Mouse (Mus musculus): ENCODE results near the gene Gmip. TPM values are rescaled to one million over a fixed set of nuclear protein-coding genes. Genes with fewer than 3 reads are reported as not detected.

Gene Gmip
- polyA plus RNA-seq, 1 experiment from 2014 or later: 11.9 TPM

GRCm38 (mm10) chr8:69807236-69807635 is 1.2 kb upstream of the Gmip start:
- peaks cover 60% of the 10 kb centered on the region for H3K36me3 ChIP-seq (ENCODE audit: control insufficient read depth, insufficient read depth, low read length)
- H3K9me3 ChIP-seq (ENCODE audit: control insufficient read depth, low read depth, low read length): no peaks in the 10 kb centered on the region
- H3K27ac ChIP-seq (ENCODE audit: low read length): no peak overlapping the region
- no peaks in the 10 kb centered on the region for H3K27me3 ChIP-seq (ENCODE audit: control insufficient read depth, insufficient read depth, low read length)
- H3K9ac ChIP-seq (replicated peaks; ENCODE audit: low read depth, low read length): no peak overlapping the region
- no peaks in the 10 kb centered on the region for H3K4me1 ChIP-seq (ENCODE audit: control insufficient read depth, insufficient read depth, low read length)
- WGBS: 92% methylated on average over 5 of the region's 5 CpGs
- H3K4me3 ChIP-seq (ENCODE audit: low read depth, low read length): no peak overlapping the region
- H3K4me2 ChIP-seq (replicated peaks; ENCODE audit: low read depth, low read length): no peak overlapping the region
- no peak for ATAC-seq (ENCODE audit: insufficient number of reproducible peaks, insufficient read depth, low FRiP score, low read depth)

- Histone ChIP-seq H3K4me3 (ENCODE audit: low read depth, low read length) (peak overlapping the region; percentile 54), H3K9me3 (ENCODE audit: control insufficient read depth, low read depth, low read length) (no peaks in the 10 kb centered on the region), H3K9ac (replicated peaks; ENCODE audit: low read depth, low read length) (peak overlapping the region; percentile 51), H3K4me1 (ENCODE audit: control insufficient read depth, insufficient read depth, low read length) (no peaks in the 10 kb centered on the region), H3K27ac (ENCODE audit: low read length) (0 out of 2 replicates have a peak overlapping the region, but pooled peaks have one; percentile 30), H3K36me3 (ENCODE audit: control insufficient read depth, insufficient read depth, low read length) (peaks cover 45% of the 10 kb centered on the region), H3K4me2 (replicated peaks; ENCODE audit: low read depth, low read length) (peak overlapping the region; percentile 91), H3K27me3 (ENCODE audit: control insufficient read depth, insufficient read depth, low read length) (no peaks in the 10 kb centered on the region)
- 1% methylated on average over 23 of the region's 23 CpGs for WGBS
- peak; percentile 30; the same call in 1 of the 2 replicates for ATAC-seq (ENCODE audit: insufficient number of reproducible peaks, insufficient read depth, low FRiP score, low read depth)
Observed at GRCm38 (mm10) chr8:69808864-69809403, 455 bp downstream of the Gmip start.

DNA sequence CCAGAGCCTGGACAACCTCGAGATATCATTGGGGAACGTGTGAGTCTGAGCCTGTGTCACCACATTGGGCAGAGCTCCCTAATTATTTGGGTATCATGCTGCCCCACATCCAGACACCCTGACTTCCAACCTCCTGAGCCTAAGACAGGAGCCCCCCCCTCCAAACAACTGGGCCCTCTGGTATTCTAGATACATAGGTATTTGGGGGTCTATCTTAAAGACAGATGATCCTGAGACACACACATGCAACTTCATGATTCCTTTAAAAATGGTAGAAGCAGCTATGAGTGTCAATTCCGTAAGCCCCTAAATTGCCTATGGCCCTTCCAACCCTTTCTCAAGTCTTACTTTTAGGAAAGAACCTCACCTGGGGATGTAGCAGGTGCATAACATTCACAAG is 1.3 kb downstream of the Gmip start:
- no peak for ATAC-seq (ENCODE audit: insufficient number of reproducible peaks, insufficient read depth, low FRiP score, low read depth)
- Histone ChIP-seq H3K9ac (replicated peaks; ENCODE audit: low read depth, low read length) (no peak overlapping the region), H3K4me1 (ENCODE audit: control insufficient read depth, insufficient read depth, low read length) (no peaks in the 10 kb centered on the region), H3K4me3 (ENCODE audit: low read depth, low read length) (no peak overlapping the region), H3K4me2 (replicated peaks; ENCODE audit: low read depth, low read length) (0 out of 2 replicates have a peak overlapping the region, but pooled peaks have one; percentile 91), H3K9me3 (ENCODE audit: control insufficient read depth, low read depth, low read length) (no peaks in the 10 kb centered on the region), H3K27ac (ENCODE audit: low read length) (no peak overlapping the region), H3K36me3 (ENCODE audit: control insufficient read depth, insufficient read depth, low read length) (peaks cover 44% of the 10 kb centered on the region), H3K27me3 (ENCODE audit: control insufficient read depth, insufficient read depth, low read length) (no peaks in the 10 kb centered on the region)
- 63% methylated on average over 3 of the region's 3 CpGs for WGBS

GRCm38 (mm10) chr8:69814881-69815280 is 6.4 kb downstream of the Gmip start:
- 86% methylated on average over 2 of the region's 2 CpGs for WGBS
- no peak overlapping the region for H3K4me3 ChIP-seq (ENCODE audit: low read depth, low read length)
- no peaks in the 10 kb centered on the region for H3K4me1 ChIP-seq (ENCODE audit: control insufficient read depth, insufficient read depth, low read length)
- H3K36me3 ChIP-seq (ENCODE audit: control insufficient read depth, insufficient read depth, low read length): peaks cover 29% of the 10 kb centered on the region
- H3K9ac ChIP-seq (replicated peaks; ENCODE audit: low read depth, low read length): no peak overlapping the region
- no peaks in the 10 kb centered on the region for H3K9me3 ChIP-seq (ENCODE audit: control insufficient read depth, low read depth, low read length)
- ATAC-seq (ENCODE audit: insufficient number of reproducible peaks, insufficient read depth, low FRiP score, low read depth): no peak
- H3K27ac ChIP-seq (ENCODE audit: low read length): no peak overlapping the region
- H3K4me2 ChIP-seq (replicated peaks; ENCODE audit: low read depth, low read length): no peak overlapping the region
- no peaks in the 10 kb centered on the region for H3K27me3 ChIP-seq (ENCODE audit: control insufficient read depth, insufficient read depth, low read length)

GRCm38 (mm10) chr8:69815396-69815795 is 6.9 kb downstream of the Gmip start:
- Histone ChIP-seq H3K4me2 (replicated peaks; ENCODE audit: low read depth, low read length) (no peak overlapping the region), H3K36me3 (ENCODE audit: control insufficient read depth, insufficient read depth, low read length) (peaks cover 29% of the 10 kb centered on the region), H3K27me3 (ENCODE audit: control insufficient read depth, insufficient read depth, low read length) (no peaks in the 10 kb centered on the region), H3K27ac (ENCODE audit: low read length) (no peak overlapping the region), H3K9me3 (ENCODE audit: control insufficient read depth, low read depth, low read length) (no peaks in the 10 kb centered on the region), H3K4me3 (ENCODE audit: low read depth, low read length) (no peak overlapping the region), H3K4me1 (ENCODE audit: control insufficient read depth, insufficient read depth, low read length) (no peaks in the 10 kb centered on the region), H3K9ac (replicated peaks; ENCODE audit: low read depth, low read length) (no peak overlapping the region)
- 88% methylated on average over 4 of the region's 4 CpGs for WGBS
- no peak for ATAC-seq (ENCODE audit: insufficient number of reproducible peaks, insufficient read depth, low FRiP score, low read depth)

- peaks cover 18% of the 10 kb centered on the region for H3K36me3 ChIP-seq (ENCODE audit: control insufficient read depth, insufficient read depth, low read length)
- no peak overlapping the region for H3K4me2 ChIP-seq (replicated peaks; ENCODE audit: low read depth, low read length)
- 0 out of 2 replicates have a peak, but pooled peaks cover 4% of the 10 kb centered on the region for H3K4me1 ChIP-seq (ENCODE audit: control insufficient read depth, insufficient read depth, low read length)
- H3K9me3 ChIP-seq (ENCODE audit: control insufficient read depth, low read depth, low read length): no peaks in the 10 kb centered on the region
- no peak overlapping the region for H3K27ac ChIP-seq (ENCODE audit: low read length)
- no peak for ATAC-seq (ENCODE audit: insufficient number of reproducible peaks, insufficient read depth, low FRiP score, low read depth)
- no peak overlapping the region for H3K9ac ChIP-seq (replicated peaks; ENCODE audit: low read depth, low read length)
- H3K4me3 ChIP-seq (ENCODE audit: low read depth, low read length): no peak overlapping the region
- 70% methylated on average over 9 of the region's 9 CpGs for WGBS
- no peaks in the 10 kb centered on the region for H3K27me3 ChIP-seq (ENCODE audit: control insufficient read depth, insufficient read depth, low read length)
Observed at GRCm38 (mm10) chr8:69820466-69820865, 12.0 kb downstream of the Gmip start.

GRCm38 (mm10) chr8:69821971-69822385 is 13.5 kb downstream of the Gmip start:
- Histone ChIP-seq H3K9me3 (ENCODE audit: control insufficient read depth, low read depth, low read length) (no peaks in the 10 kb centered on the region), H3K27ac (ENCODE audit: low read length) (peak overlapping the region; percentile 29; the same call in 1 of the 2 replicates), H3K27me3 (ENCODE audit: control insufficient read depth, insufficient read depth, low read length) (no peaks in the 10 kb centered on the region), H3K4me3 (ENCODE audit: low read depth, low read length) (peak overlapping the region; percentile 57), H3K9ac (replicated peaks; ENCODE audit: low read depth, low read length) (0 out of 2 replicates have a peak overlapping the region, but pooled peaks have one; percentile 22), H3K4me1 (ENCODE audit: control insufficient read depth, insufficient read depth, low read length) (0 out of 2 replicates have a peak, but pooled peaks cover 4% of the 10 kb centered on the region), H3K36me3 (ENCODE audit: control insufficient read depth, insufficient read depth, low read length) (peaks cover 14% of the 10 kb centered on the region), H3K4me2 (replicated peaks; ENCODE audit: low read depth, low read length) (peak overlapping the region; percentile 72)
- WGBS: 0% methylated on average over 16 of the region's 22 CpGs
- peak; percentile 75 for ATAC-seq (ENCODE audit: insufficient number of reproducible peaks, insufficient read depth, low FRiP score, low read depth)

DNA sequence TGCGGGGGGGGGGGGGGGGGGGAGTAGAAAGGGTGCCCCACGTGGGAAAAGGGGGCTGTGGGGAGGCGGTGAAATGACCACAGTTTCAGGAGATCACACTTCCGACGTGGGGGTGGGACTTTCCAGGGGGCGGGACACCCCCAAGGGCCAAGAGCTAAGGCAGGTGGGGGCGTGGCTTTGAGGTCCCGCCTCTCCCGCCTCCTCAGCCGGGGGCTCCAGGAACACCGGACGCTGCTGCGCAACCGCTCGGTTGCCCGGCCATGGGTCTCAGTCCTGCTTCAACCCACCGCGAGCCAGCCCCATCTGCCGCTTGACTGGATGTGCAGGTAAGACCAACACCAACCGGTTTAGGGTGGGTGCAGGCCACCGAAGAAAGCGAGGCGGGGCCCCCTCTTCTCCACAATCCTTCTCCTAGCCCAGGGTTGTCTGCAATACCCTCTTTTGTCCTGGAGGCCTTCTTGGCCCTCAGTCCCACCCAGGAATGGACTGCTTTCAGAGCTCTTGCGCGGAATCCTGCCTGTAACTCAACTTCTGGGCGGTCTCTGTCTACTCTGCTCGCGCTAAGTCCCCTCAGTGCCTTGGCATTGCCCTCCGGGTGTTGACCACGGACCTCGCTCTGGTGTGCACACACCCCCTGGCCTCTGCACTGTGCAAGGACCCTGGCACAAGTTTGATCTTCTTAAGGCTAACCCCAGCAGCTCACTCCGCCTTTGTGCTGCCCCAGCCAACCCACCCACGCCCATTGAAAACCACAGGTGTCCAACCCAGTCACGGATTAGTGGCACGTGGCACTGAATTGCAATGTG is 14.1 kb downstream of the Gmip start, which contains the start of gene Lpar2:
Lpar2 (plus strand) TSS at position 44 of the 806 bp plus-strand sequence.
- peaks cover 9% of the 10 kb centered on the region; the same call in 1 of the 2 replicates for H3K36me3 ChIP-seq (ENCODE audit: control insufficient read depth, insufficient read depth, low read length)

More for the DNA sequence above, 14.1 kb downstream of the Gmip start, which contains the start of gene Lpar2:
- peak; percentile 86 for ATAC-seq (ENCODE audit: insufficient number of reproducible peaks, insufficient read depth, low FRiP score, low read depth)
- Histone ChIP-seq H3K9me3 (ENCODE audit: control insufficient read depth, low read depth, low read length) (no peaks in the 10 kb centered on the region), H3K4me2 (replicated peaks; ENCODE audit: low read depth, low read length) (peak within 1 kb of the TSS; percentile 72), H3K27ac (ENCODE audit: low read length) (peak within 1 kb of the TSS; percentile 58), H3K4me3 (ENCODE audit: low read depth, low read length) (peak within 1 kb of the TSS; percentile 57), H3K9ac (replicated peaks; ENCODE audit: low read depth, low read length) (peak within 1 kb of the TSS; percentile 58), H3K27me3 (ENCODE audit: control insufficient read depth, insufficient read depth, low read length) (no peaks in the 10 kb centered on the region), H3K4me1 (ENCODE audit: control insufficient read depth, insufficient read depth, low read length) (0 out of 2 replicates have a peak, but pooled peaks cover 4% of the 10 kb centered on the region)
- WGBS: 2% methylated on average over 32 of the region's 35 CpGs
